Mouse (Mus musculus) erythroblast, embryonic 14.5 days (primary cell): ENCODE results near the gene Dirc2.

Experiments used
- GATA1 ChIP-seq: IDR thresholded peaks from 2 replicates; pipeline ENCODE4 v1.6.1; 2012; ENCODE audit warnings: low read length, inconsistent platforms, mixed read lengths
- TAL1 ChIP-seq: IDR thresholded peaks from 3 replicates; pipeline ENCODE4 v1.6.1; 2012; ENCODE audit warnings: low read length, inconsistent platforms, mixed read lengths

DNA sequence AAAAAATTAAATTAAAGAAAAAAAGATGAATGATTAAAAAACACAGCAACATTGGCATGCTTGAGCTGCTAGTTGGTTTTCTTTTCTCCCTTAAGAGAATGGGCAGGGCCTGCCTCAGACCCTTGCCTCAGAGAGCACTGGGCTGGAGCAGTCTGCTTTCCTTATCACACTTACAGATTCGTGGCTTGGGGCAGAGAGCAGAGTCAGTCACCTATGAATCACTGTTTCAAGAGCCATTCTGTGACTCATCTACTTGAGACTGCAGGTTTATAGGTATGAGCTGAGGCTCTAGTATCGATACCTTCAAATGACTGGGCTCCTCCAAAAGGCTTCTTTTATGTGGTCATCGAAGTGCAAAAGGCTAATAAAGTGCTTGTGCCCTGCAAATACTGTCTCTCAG, 44.0 kb upstream of the Dirc2 start:
- TF ChIP-seq GATA1 (no peak), TAL1 (no peak)
